Mouse (Mus musculus) hindbrain, embryonic 14.5 days (tissue): ENCODE data around the gene Map4k4. TPM values are rescaled to one million over a fixed set of nuclear protein-coding genes. Genes with fewer than 3 reads are reported as not detected.
A peak's percentile ranks its signal among the peaks of the same experiment; 100 is the strongest.

Source experiments
- ATAC-seq: fragments of 200-750 bp; cut with Nextera tagmentation; 2 replicates; pipeline ENCODE4 v1.8.0; 2017; ENCODE audit warnings: moderate number of reproducible peaks, mild to moderate bottlenecking, moderate TSS enrichment, moderate library complexity; ENCODE audit not compliant: low FRiP score
- DNase-seq: peaks from one replicate; pipeline ENCODE4 v3.0.0-alpha.2; 2015; ENCODE audit warnings: low spot score
- H3K27ac ChIP-seq: fragments of 300-500 bp; sonication (generic); 2 replicates; pipeline ENCODE4 v1.5.1; 2014; ENCODE audit warnings: mild to moderate bottlenecking, moderate library complexity
- H3K27me3 ChIP-seq: fragments of 300-500 bp; sonication (generic); 2 replicates; pipeline ENCODE4 v1.6.1; 2014; ENCODE audit warnings: mild to moderate bottlenecking, low read length, mixed read lengths; ENCODE audit not compliant: control insufficient read depth, insufficient read depth
- H3K36me3 ChIP-seq: fragments of 300-500 bp; sonication (generic); replicated peaks from 2 replicates; pipeline ENCODE4 v1.6.1; 2014; ENCODE audit not compliant: control insufficient read depth, insufficient read depth
- H3K4me1 ChIP-seq: fragments of 300-500 bp; sonication (generic); replicated peaks from 2 replicates; pipeline ENCODE4 v1.6.1; 2014; ENCODE audit warnings: antibody characterized with exemption, low read length, mixed read lengths; ENCODE audit not compliant: control insufficient read depth, insufficient read depth
- H3K4me2 ChIP-seq: fragments of 300-500 bp; sonication (generic); replicated peaks from 2 replicates; pipeline ENCODE4 v1.6.1; 2014; ENCODE audit warnings: mild to moderate bottlenecking, moderate library complexity
- H3K4me3 ChIP-seq: fragments of 300-500 bp; sonication (generic); replicated peaks from 2 replicates; pipeline ENCODE4 v1.5.1; 2014; ENCODE audit warnings: mild to moderate bottlenecking, low read length
- H3K9ac ChIP-seq: fragments of 300-500 bp; sonication (generic); 2 replicates; pipeline ENCODE4 v1.6.1; 2014
- H3K9me3 ChIP-seq: fragments of 300-500 bp; sonication (generic); 2 replicates; pipeline ENCODE4 v1.6.1; 2016; ENCODE audit warnings: low read length; ENCODE audit not compliant: control insufficient read depth
- WGBS: fragments of 180-500 bp; shearing (Covaris S2); extraction: QIAGEN DNeasy Blood & Tissue Kit; methylation state at CpG from one replicate; pipeline ENCODE4 v1.1.7; 2014; 5-methylcytosine and 5-hydroxymethylcytosine counted together
- polyA plus RNA-seq: library from polyadenylated mRNA; unstranded; fragments of >200 nt; fragmentation: Nextera tagmentation; extraction: Ambion mirVana; gene quantifications from 2 replicates; pipeline ENCODE4 v1.2.1, GENCODE M21; 2014

The Map4k4 gene
- polyA plus RNA-seq, 1 experiment from 2014 or later = 51.2 TPM

- Histone ChIP-seq H3K27me3 (no peaks in the 10 kb centered on the region), H3K4me2 (no peak overlapping the region), H3K9me3 (no peaks in the 10 kb centered on the region), H3K4me3 (no peak overlapping the region), H3K27ac (no peak overlapping the region), H3K36me3 (peaks cover 99% of the 10 kb centered on the region), H3K4me1 (no peaks in the 10 kb centered on the region), H3K9ac (no peak overlapping the region)
- ATAC-seq = no peak
- no peak for DNase-seq
- WGBS = 87% methylated on average over 7 of the region's 7 CpGs
Observed at GRCm38 (mm10) chr1:40015066-40015678, 114.5 kb downstream of the Map4k4 start.

GRCm38 (mm10) chr1:40021617-40022016 lies 120.9 kb downstream of the Map4k4 start:
- ATAC-seq = no peak
- Histone ChIP-seq H3K4me1 (no peaks in the 10 kb centered on the region), H3K27me3 (no peaks in the 10 kb centered on the region), H3K9me3 (no peaks in the 10 kb centered on the region), H3K27ac (no peak overlapping the region), H3K36me3 (peaks cover 97% of the 10 kb centered on the region), H3K4me3 (no peak overlapping the region), H3K9ac (no peak overlapping the region), H3K4me2 (no peak overlapping the region)
- DNase-seq = no peak
- WGBS = over 99% methylated on average over 4 of the region's 4 CpGs

GRCm38 (mm10) chr1:40022472-40023135 lies 121.9 kb downstream of the Map4k4 start:
- no peak overlapping the region for H3K9ac ChIP-seq
- H3K9me3 ChIP-seq = no peaks in the 10 kb centered on the region
- DNase-seq (no peak), ATAC-seq (no peak)
- H3K27me3 ChIP-seq = no peaks in the 10 kb centered on the region
- H3K4me2 ChIP-seq = no peak overlapping the region
- H3K4me1 ChIP-seq = no peaks in the 10 kb centered on the region
- H3K36me3 ChIP-seq = peaks cover 97% of the 10 kb centered on the region
- H3K27ac ChIP-seq = no peak overlapping the region
- H3K4me3 ChIP-seq = no peak overlapping the region
- WGBS = 92% methylated on average over 9 of the region's 9 CpGs

GRCm38 (mm10) chr1:40023206-40023605 lies 122.5 kb downstream of the Map4k4 start:
- ATAC-seq = no peak
- no peak overlapping the region for H3K27ac ChIP-seq
- no peak overlapping the region for H3K4me3 ChIP-seq
- DNase-seq = no peak
- H3K4me1 ChIP-seq = no peaks in the 10 kb centered on the region
- 96% methylated on average over 15 of the region's 15 CpGs for WGBS
- H3K4me2 ChIP-seq = no peak overlapping the region
- no peak overlapping the region for H3K9ac ChIP-seq
- H3K27me3 ChIP-seq = no peaks in the 10 kb centered on the region
- H3K9me3 ChIP-seq = no peaks in the 10 kb centered on the region
- H3K36me3 ChIP-seq = peaks cover 95% of the 10 kb centered on the region

GRCm38 (mm10) chr1:40023748-40024147 lies 123.0 kb downstream of the Map4k4 start:
- Histone ChIP-seq H3K4me2 (no peak overlapping the region), H3K27me3 (no peaks in the 10 kb centered on the region), H3K4me1 (no peaks in the 10 kb centered on the region), H3K36me3 (peaks cover 93% of the 10 kb centered on the region), H3K4me3 (no peak overlapping the region), H3K27ac (no peak overlapping the region), H3K9ac (no peak overlapping the region), H3K9me3 (no peaks in the 10 kb centered on the region)
- DNase-seq (no peak), ATAC-seq (no peak)
- 79% methylated on average over 3 of the region's 3 CpGs for WGBS

GRCm38 (mm10) chr1:40024554-40025320 lies 124.0 kb downstream of the Map4k4 start:
- Histone ChIP-seq H3K4me2 (no peak overlapping the region), H3K27me3 (no peaks in the 10 kb centered on the region), H3K4me1 (no peaks in the 10 kb centered on the region), H3K4me3 (no peak overlapping the region), H3K9me3 (no peaks in the 10 kb centered on the region), H3K9ac (no peak overlapping the region), H3K36me3 (peaks cover 84% of the 10 kb centered on the region), H3K27ac (no peak overlapping the region)
- 94% methylated on average over 27 of the region's 27 CpGs for WGBS
- DNase-seq (no peak), ATAC-seq (no peak)

- no peak for DNase-seq
- no peak overlapping the region for H3K9ac ChIP-seq
- H3K4me2 ChIP-seq = no peak overlapping the region
- H3K27me3 ChIP-seq = no peaks in the 10 kb centered on the region
- H3K4me3 ChIP-seq = no peak overlapping the region
- H3K36me3 ChIP-seq = peaks cover 78% of the 10 kb centered on the region
- no peaks in the 10 kb centered on the region for H3K4me1 ChIP-seq
- ATAC-seq = no peak
- WGBS = 86% methylated on average over 5 of the region's 5 CpGs
- no peaks in the 10 kb centered on the region for H3K9me3 ChIP-seq
- no peak overlapping the region for H3K27ac ChIP-seq
Observed at GRCm38 (mm10) chr1:40025416-40025815, 124.7 kb downstream of the Map4k4 start.

- Histone ChIP-seq H3K9ac (no peak overlapping the region), H3K27ac (no peak overlapping the region), H3K4me1 (no peaks in the 10 kb centered on the region), H3K36me3 (peaks cover 62% of the 10 kb centered on the region), H3K27me3 (no peaks in the 10 kb centered on the region), H3K4me3 (no peak overlapping the region), H3K9me3 (no peaks in the 10 kb centered on the region), H3K4me2 (no peak overlapping the region)
- DNase-seq (no peak), ATAC-seq (no peak)
- 85% methylated on average over 7 of the region's 7 CpGs for WGBS
Observed at GRCm38 (mm10) chr1:40027116-40027620, 126.5 kb downstream of the Map4k4 start.

GRCm38 (mm10) chr1:40028207-40028998 lies 127.7 kb downstream of the Map4k4 start:
- Histone ChIP-seq H3K4me3 (no peak overlapping the region), H3K9ac (no peak overlapping the region), H3K27ac (no peak overlapping the region), H3K27me3 (no peaks in the 10 kb centered on the region), H3K9me3 (no peaks in the 10 kb centered on the region), H3K4me1 (no peaks in the 10 kb centered on the region), H3K36me3 (peaks cover 50% of the 10 kb centered on the region), H3K4me2 (no peak overlapping the region)
- ATAC-seq (0 out of 2 replicates have a peak, but pooled peaks have one; percentile 18), DNase-seq (no peak)
- 88% methylated on average over 12 of the region's 12 CpGs for WGBS
